Mouse (Mus musculus) neural tube, embryonic 12.5 days (tissue): ENCODE results near the gene Kif3a. TPM values are rescaled to one million over a fixed set of nuclear protein-coding genes. Genes with fewer than 3 reads are reported as not detected.

Source experiments
- ATAC-seq: fragments of 200-750 bp; cut with Nextera tagmentation; 2 replicates; pipeline ENCODE4 v1.8.0; 2017; ENCODE audit warnings: low read depth, mild to moderate bottlenecking, moderate TSS enrichment, moderate library complexity; ENCODE audit not compliant: low FRiP score
- H3K27ac ChIP-seq: fragments of 300-500 bp; sonication (generic); 2 replicates; pipeline ENCODE4 v1.5.1; 2016
- H3K27me3 ChIP-seq: fragments of 300-500 bp; sonication (generic); replicated peaks from 2 replicates; pipeline ENCODE4 v1.6.1; 2016; ENCODE audit warnings: mild to moderate bottlenecking
- H3K36me3 ChIP-seq: fragments of 300-500 bp; sonication (generic); 2 replicates; pipeline ENCODE4 v1.6.1; 2016; ENCODE audit warnings: mild to moderate bottlenecking
- H3K4me1 ChIP-seq: fragments of 300-500 bp; sonication (generic); 2 replicates; pipeline ENCODE4 v1.6.1; 2016
- H3K4me2 ChIP-seq: fragments of 300-500 bp; sonication (generic); replicated peaks from 2 replicates; pipeline ENCODE4 v1.6.1; 2016; ENCODE audit warnings: mild to moderate bottlenecking
- H3K4me3 ChIP-seq: fragments of 300-500 bp; sonication (generic); 2 replicates; pipeline ENCODE4 v1.5.1; 2016
- H3K9ac ChIP-seq: fragments of 300-500 bp; sonication (generic); 2 replicates; pipeline ENCODE4 v1.6.1; 2016; ENCODE audit warnings: mild to moderate bottlenecking
- H3K9me3 ChIP-seq: fragments of 300-500 bp; sonication (generic); 2 replicates; pipeline ENCODE4 v1.6.1; 2016; ENCODE audit warnings: mild to moderate bottlenecking
- WGBS: fragments of 180-500 bp; shearing (Covaris S2); methylation state at CpG from one replicate; pipeline ENCODE4 v1.1.7; 2016; 5-methylcytosine and 5-hydroxymethylcytosine counted together
- polyA plus RNA-seq: library from polyadenylated mRNA; unstranded; fragments of >200 nt; fragmentation: Nextera tagmentation; extraction: Ambion mirVana; gene quantifications from 2 replicates; pipeline ENCODE4 v1.2.1, GENCODE M21; 2016

Kif3a gene
- polyA plus RNA-seq, 1 experiment from 2014 or later: 145 TPM

GRCm38 (mm10) chr11:53637046-53637802 is 70.0 kb downstream of the Kif3a start:
- no peaks in the 10 kb centered on the region for H3K36me3 ChIP-seq
- WGBS: 15% methylated on average over 21 of the region's 21 CpGs
- H3K4me3 ChIP-seq: no peak overlapping the region
- H3K4me1 ChIP-seq: peaks cover 14% of the 10 kb centered on the region
- H3K27ac ChIP-seq: no peak overlapping the region
- H3K9me3 ChIP-seq: no peaks in the 10 kb centered on the region
- H3K9ac ChIP-seq: no peak overlapping the region
- H3K4me2 ChIP-seq: no peak overlapping the region; the same call in 1 of the 2 replicates
- no peak for ATAC-seq
- peaks cover 21% of the 10 kb centered on the region for H3K27me3 ChIP-seq

GRCm38 (mm10) chr11:53637803-53638260 is 70.7 kb downstream of the Kif3a start:
- H3K9ac ChIP-seq: no peak overlapping the region
- no peak overlapping the region for H3K4me2 ChIP-seq
- no peak overlapping the region for H3K4me3 ChIP-seq
- no peak overlapping the region for H3K27ac ChIP-seq
- H3K36me3 ChIP-seq: no peaks in the 10 kb centered on the region
- H3K4me1 ChIP-seq: peaks cover 14% of the 10 kb centered on the region
- H3K9me3 ChIP-seq: no peaks in the 10 kb centered on the region
- 76% methylated on average over 10 of the region's 10 CpGs for WGBS
- no peak for ATAC-seq
- peaks cover 21% of the 10 kb centered on the region for H3K27me3 ChIP-seq

GRCm38 (mm10) chr11:53642744-53643279 is 75.6 kb downstream of the Kif3a start:
- H3K4me2 ChIP-seq: no peak overlapping the region
- no peaks in the 10 kb centered on the region for H3K36me3 ChIP-seq
- no peaks in the 10 kb centered on the region for H3K4me1 ChIP-seq
- no peak overlapping the region for H3K27ac ChIP-seq
- no peak for ATAC-seq
- no peak overlapping the region for H3K4me3 ChIP-seq
- no peaks in the 10 kb centered on the region; the same call in 1 of the 2 replicates for H3K27me3 ChIP-seq
- H3K9me3 ChIP-seq: no peaks in the 10 kb centered on the region
- 80% methylated on average over 12 of the region's 12 CpGs for WGBS
- no peak overlapping the region for H3K9ac ChIP-seq

GRCm38 (mm10) chr11:53644017-53644416 is 76.8 kb downstream of the Kif3a start:
- Histone ChIP-seq H3K4me3 (no peak overlapping the region), H3K4me2 (no peak overlapping the region), H3K9ac (no peak overlapping the region), H3K27ac (no peak overlapping the region), H3K4me1 (no peaks in the 10 kb centered on the region), H3K36me3 (no peaks in the 10 kb centered on the region), H3K27me3 (no peaks in the 10 kb centered on the region), H3K9me3 (no peaks in the 10 kb centered on the region)
- ATAC-seq: no peak
- 83% methylated on average over 5 of the region's 5 CpGs for WGBS

- WGBS: 92% methylated on average over 4 of the region's 4 CpGs
- Histone ChIP-seq H3K9ac (no peak overlapping the region), H3K36me3 (peaks cover 26% of the 10 kb centered on the region), H3K27me3 (no peaks in the 10 kb centered on the region), H3K4me1 (no peaks in the 10 kb centered on the region), H3K4me3 (no peak overlapping the region), H3K4me2 (no peak overlapping the region), H3K27ac (no peak overlapping the region), H3K9me3 (no peaks in the 10 kb centered on the region)
- ATAC-seq: no peak
Measured at GRCm38 (mm10) chr11:53651441-53651840, 84.3 kb downstream of the Kif3a start.

Other genes with a start within 250 kb of the Kif3a start
- gene Zcchc10, start 242.7 kb upstream of the Kif3a start, polyA plus RNA-seq: 16.6 and 16.7 TPM in 2 replicates
- 62.7 and 79.2 TPM in 2 replicates for gene Aff4, start 216.5 kb upstream of the Kif3a start, polyA plus RNA-seq
- gene Leap2, start 144.2 kb upstream of the Kif3a start, polyA plus RNA-seq: 0.42 TPM in 1 of 2 replicates, not detected in the other
- gene Uqcrq, start 136.5 kb upstream of the Kif3a start, polyA plus RNA-seq: 607 and 637 TPM in 2 replicates
- gene Gdf9, start 136.4 kb upstream of the Kif3a start, polyA plus RNA-seq: 1.8 and 2.1 TPM in 2 replicates
- 0.13 TPM in 1 of 2 replicates, not detected in the other for gene Gm10447, start 110.3 kb upstream of the Kif3a start, polyA plus RNA-seq
- 2.1 and 2.7 TPM in 2 replicates for gene Shroom1, start 110.2 kb upstream of the Kif3a start, polyA plus RNA-seq
- gene Gm9837, start 96.9 kb upstream of the Kif3a start, polyA plus RNA-seq: not detected in 2 replicates
- not detected in 2 replicates for gene Gm9945, start 87.2 kb upstream of the Kif3a start, polyA plus RNA-seq
- 0.22 and 0.46 TPM in 2 replicates for gene Sowaha, start 87.1 kb upstream of the Kif3a start, polyA plus RNA-seq
- 21.4 and 25.2 TPM in 2 replicates for gene Sept8, start 48.1 kb upstream of the Kif3a start, polyA plus RNA-seq
- 2.3 and 3.4 TPM in 2 replicates for gene Il4, start 51.3 kb downstream of the Kif3a start, polyA plus RNA-seq
- gene Il13, start 67.3 kb downstream of the Kif3a start, polyA plus RNA-seq: not detected in 2 replicates
- gene Rad50, start 139.9 kb downstream of the Kif3a start, polyA plus RNA-seq: 15.4 and 18.2 TPM in 2 replicates
- not detected in 2 replicates for gene Il5, start 153.4 kb downstream of the Kif3a start, polyA plus RNA-seq
- 3.3 and 4.5 TPM in 2 replicates for gene Irf1, start 202.6 kb downstream of the Kif3a start, polyA plus RNA-seq
- gene Gm17334, start 205.8 kb downstream of the Kif3a start, polyA plus RNA-seq: not detected in 2 replicates